Mouse (Mus musculus) forelimb bud, embryonic 11.5 days (tissue): ENCODE data around the gene Cpsf2.

ENCODE experiments used
- DNase-seq: peaks from one replicate; pipeline ENCODE4 v3.0.0-alpha.2; 2012; ENCODE audit warnings: low read depth, low spot score

Gene Cpsf2

DNA sequence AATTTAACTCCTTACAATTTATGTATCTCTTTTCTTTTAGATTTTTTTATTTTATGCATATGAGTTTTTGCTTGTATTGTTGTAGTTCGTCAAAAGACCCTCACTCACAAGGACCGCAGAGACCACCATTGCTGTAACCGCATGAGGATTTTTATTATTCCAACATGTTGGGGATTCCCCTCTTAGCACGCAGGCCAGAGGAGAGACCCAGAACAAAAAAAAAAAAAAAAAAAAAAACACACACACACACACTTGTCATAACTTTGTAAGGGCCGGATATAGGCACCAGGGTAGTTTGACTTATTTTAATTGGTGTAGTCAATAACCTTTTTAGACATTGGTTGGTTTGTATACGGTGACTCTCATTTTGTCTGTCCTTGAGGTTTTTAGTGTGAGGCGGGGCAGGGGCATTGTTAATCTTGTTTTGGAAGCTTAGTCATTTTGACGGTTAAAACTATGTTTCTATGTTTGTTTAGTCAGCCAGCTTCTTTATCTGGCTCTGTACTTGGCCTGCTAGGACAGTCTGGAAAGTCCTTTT is 3.5 kb downstream of the Cpsf2 start:
- no peak for DNase-seq

DNA sequence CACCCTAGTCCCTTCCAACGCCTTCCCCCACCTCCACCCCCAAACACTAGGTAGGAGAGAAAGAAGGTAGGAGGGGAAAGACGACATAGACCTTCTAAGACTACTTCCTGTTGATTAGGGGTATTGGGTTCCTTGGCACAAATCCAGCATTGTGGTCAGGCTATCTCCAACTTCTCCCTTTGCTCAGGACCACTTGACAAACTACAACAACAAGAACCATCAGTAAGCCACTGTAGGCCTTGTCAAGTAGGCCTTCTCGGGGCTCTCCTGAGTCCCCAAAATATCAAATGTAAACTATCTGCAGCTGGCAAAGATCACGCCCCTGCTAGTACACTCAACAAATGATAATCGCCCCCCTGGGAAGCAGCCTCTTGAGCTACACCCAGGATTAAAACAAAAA is 4.5 kb downstream of the Cpsf2 start:
- no peak for DNase-seq

DNA sequence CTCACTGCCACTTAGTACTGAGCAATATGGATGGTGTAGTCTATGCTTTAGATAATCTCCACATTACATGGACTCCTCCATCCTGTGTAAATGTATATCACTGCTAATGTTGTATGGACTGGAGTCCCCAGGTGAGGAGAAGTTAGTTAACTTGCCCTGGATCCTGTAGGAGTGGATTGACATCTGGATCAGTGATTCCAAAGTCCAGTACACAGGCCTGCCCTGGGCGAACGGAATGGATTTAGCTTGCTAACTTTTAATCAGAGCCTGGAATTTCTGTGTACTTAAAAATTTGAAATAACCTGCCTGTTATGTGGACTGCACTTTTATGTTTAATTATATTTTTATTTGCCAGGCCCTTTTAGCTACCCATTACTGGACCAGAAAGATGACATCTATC is 5.8 kb downstream of the Cpsf2 start:
- DNase-seq, result no peak

DNA sequence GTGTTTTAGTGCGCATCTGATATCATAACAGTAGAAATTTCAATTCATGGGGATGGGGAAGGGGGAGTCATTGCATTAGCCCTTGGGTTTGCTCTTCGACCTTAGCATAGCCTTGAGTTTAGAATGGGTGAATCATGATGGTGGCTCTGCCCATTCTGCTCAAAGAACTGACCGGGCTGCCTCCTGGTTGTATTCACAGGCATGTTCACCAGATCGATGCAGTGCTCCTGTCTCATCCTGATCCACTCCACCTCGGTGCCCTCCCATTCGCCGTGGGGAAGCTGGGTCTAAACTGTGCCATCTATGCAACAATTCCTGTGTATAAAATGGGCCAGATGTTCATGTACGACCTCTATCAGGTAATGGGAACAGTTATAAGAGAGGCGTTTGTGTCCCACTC is 7.2 kb downstream of the Cpsf2 start:
- DNase-seq, result no peak

DNA sequence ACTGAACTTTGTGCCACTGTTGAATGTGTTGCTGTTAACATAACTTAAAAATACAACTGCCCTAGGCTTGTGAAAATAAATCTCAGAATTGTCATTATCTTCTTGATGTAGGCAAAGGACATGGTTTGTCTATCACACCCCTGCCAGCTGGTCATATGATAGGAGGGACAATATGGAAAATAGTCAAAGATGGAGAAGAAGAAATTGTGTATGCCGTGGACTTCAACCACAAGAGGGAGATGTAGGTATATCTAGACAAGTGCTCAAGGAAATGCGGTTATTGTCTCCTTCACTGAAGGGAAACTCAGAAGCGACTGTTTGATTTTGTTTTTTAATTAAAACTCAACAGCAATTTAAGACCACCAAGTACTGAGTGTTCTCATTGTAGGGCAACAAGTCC is 9.3 kb downstream of the Cpsf2 start:
- peak; percentile 10 for DNase-seq

DNA sequence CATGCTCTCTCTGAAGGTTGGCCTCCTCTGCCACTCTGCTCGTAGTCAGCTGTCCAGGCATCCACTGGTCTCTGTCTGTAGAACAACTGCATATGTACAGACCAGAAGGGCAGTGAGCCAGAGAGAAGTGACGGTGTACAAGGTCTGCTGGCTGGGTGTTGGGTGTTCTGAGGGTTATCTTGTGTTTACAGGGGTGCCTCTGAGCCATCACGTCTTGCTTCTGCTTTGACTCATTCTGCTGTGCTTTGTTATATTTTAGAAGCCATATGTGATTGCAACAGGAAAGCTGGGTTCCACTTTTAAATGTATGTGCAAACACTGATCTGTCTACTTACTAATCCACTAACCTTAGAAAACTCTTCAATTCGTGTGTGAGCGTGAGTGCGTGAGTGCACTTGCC is 11.9 kb downstream of the Cpsf2 start:
- no peak for DNase-seq

DNA sequence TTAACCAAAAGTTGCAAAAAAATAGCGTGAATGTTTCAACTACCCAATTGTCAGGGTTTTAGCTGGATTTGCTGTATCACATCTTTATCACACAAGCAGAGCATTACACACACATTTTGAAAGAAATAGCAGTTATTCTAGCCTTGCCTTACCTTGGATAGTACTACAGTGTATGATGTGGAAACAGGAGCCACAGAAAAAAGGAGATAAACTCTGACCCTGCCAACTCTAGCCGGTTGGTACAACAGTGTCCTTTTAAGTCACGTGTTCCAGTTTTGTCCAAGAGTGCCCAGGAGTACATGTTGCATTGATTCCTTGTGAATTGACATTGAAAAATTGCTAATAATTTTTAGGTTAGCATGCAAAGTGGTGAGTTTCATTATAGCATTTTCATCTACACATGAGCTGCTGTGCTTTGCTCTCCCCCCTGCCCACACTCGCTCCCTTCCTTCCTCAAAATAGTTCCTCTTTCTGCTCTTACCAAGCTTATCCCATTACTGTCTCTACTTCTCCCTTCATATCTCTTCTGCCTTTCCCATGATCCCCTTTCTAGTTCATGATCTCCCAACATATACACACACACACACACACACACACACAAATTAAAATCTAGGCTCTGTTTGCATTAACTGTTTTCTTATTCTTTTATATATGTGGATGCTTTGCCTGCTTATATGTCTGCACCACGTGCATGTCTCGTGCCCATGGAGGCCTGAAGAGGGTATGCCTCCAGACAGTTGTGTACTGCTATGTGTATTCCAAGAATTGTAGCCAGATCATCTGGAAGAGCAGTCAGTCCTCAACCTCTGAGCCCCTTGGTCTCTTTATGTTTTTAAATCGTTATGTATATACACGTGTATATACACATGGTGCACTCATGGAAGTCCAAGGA is 19.0 kb downstream of the Cpsf2 start:
- DNase-seq, result no peak

DNA sequence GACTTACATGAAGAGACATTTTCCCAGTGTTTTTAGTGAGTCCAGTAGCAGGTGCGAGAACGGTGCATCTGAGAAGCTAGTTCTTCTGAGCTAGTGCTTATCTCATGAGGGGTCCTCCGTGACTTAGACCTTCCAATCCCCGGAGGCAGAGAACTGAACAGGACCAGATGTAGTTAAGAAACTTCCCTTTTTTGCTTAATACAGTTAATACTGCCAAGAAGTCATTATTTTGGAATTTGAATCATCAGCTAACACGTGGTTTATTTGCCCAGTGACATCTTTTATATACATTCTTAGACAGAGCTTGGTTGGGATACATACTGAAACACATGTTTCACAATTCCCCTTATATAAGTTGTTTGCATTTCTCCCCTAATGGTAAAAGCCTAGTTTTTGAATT is 23.1 kb downstream of the Cpsf2 start:
- DNase-seq, result no peak

DNA sequence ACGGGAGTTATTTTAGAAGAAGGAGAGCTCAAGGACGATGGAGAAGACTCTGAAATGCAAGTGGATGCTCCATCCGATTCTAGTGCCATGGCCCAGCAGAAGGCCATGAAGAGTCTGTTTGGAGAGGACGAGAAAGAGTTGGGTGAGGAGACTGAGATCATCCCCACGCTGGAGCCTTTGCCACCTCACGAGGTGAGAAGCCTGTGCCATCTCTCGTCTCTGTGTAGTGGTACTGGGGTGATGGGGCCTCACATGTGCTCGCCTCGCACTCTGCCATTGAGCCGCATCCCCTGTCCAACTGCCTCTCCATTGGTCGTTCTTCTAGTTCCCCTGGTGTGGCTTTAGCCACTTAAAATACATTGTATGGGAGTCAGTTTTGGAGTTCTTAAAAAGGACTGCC is 25.0 kb downstream of the Cpsf2 start:
- no peak for DNase-seq

DNA sequence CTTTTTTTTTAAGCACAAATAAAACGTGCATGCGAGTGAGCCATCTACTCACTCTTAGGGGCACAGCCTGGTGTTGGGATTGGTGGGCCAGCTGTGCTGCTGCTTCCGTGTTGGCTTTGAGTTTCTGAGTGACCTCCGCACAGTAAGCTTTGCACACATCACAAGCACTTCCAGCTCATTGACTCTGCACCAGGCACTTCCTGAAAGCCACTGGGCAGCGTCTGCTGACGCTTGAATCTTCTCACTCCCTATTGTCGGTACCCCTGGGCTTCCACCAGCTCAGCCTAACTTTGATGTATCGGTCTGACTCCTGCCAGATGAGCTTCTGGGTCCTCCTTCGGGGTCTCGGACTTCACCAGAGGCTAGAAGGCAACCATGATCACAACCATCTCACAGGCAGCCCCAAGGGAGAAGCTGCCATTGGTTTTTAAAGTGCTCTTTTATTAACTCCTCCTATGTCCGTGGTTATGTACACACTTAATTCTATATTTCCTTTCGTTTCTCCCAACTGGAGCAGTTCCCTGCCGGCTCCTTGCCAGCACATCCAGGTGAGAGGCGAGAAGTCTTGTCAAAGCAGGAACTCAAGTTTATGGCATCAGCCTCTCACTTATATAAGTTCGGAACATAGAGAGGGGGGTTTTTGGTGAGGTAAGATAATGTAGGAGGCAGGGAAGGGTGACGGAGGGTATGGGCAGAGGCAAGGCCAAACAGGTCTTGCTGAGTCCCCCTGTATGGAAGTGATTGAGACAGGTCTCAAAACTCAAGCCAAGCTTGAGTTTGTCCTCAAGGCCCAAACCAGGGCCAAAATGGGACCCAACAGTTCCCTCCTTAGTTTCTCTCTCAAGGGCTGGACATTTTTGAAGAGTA is 32.6 kb downstream of the Cpsf2 start:
- no peak for DNase-seq

DNA sequence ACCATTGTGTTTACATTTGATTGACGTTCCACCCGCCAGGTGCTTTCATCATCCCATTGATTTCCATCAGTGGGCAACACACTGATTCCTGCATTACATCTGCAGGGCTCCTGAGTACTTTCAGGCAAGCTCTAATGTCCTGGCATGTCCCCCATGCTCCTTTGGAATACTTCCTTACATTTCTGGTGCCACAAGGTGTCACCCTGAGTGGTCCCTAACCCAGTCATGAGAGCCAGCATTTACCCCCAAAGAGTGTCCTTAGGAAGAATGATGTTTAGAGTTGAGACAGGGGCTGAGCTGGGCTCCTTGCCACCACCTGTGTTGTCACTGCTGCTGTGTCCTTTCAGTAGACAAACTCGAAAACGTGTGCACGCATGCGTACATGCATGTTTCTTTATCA is 33.8 kb downstream of the Cpsf2 start:
- DNase-seq, result no peak

DNA sequence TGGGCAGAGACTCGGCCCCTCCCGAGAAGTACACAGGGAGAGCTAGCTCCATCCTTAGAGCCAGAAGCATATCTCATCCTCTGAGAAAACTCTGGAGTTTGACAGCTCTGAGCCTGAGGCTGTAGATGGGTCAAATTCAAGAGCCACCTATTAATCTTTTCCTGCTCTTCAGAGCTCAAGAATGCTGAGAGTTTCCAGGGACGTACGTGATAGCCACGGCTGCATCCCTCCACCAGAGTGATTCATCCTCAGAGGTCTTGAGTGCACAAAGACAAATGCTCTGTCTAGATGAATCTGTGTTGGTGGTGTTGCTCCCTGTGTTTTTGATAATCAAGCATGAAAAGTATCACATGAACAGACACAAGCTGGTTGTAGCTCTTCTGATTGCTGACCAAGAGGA is 38.6 kb downstream of the Cpsf2 start:
- DNase-seq, result no peak

DNA sequence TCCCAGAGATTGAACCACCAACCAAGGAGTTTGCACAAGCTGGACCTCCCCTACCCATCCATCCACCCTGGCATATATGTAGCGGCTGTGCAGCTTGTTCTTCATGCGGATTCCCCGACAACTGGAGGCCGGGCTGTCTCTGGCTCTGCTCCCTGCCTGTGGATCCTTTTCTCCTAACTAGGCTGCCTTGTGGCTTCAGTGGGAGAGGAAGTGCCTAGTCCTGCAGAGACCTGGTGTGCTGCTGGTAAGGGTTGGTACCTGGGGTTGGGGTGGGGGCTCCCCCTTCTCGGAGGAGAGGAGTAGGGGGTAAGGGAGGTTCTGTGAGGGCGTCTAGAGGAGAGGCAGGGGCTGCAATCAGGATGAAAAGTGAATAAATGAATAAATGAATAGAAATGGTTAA is 39.3 kb downstream of the Cpsf2 start:
- no peak for DNase-seq

DNA sequence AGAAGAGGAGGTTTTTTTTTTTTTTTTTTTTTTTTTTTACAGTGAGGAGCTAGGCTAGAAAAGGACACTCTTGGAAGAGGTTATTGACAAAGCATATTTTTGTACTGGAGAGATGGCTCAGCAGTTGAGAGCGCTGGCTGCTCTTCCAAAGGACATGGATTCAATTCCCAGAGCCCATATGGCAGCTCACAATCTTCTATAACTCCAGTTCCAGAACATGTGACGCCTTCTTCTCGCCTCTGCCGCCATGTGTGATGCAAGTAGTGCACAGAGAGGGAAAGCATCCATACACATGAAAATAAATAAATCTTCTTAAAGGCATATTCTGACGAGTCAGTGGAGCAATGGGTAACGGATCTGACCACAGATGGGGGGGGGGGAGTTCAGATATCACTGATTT is 46.1 kb downstream of the Cpsf2 start:
- no peak for DNase-seq

DNA sequence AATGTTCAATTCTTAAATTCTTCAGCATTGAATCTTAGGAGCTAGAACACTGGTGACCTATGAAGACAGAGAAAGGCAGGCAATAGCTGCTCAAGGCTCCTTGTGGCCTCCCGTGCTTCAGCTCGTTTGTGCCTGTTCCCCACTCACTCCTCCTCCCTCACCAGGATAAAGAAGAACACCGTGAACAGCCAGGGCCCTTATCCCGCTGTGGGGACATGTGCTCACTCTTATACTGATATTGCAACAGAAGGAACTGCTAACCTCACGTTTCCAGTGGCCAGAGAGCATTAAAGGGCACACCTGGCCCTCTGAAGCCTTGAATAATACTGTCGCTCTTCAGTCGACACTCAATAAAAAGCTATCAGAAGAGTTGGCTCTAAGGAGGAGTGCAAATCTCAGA is 53.4 kb downstream of the Cpsf2 start:
- DNase-seq, result peak; percentile 10

DNA sequence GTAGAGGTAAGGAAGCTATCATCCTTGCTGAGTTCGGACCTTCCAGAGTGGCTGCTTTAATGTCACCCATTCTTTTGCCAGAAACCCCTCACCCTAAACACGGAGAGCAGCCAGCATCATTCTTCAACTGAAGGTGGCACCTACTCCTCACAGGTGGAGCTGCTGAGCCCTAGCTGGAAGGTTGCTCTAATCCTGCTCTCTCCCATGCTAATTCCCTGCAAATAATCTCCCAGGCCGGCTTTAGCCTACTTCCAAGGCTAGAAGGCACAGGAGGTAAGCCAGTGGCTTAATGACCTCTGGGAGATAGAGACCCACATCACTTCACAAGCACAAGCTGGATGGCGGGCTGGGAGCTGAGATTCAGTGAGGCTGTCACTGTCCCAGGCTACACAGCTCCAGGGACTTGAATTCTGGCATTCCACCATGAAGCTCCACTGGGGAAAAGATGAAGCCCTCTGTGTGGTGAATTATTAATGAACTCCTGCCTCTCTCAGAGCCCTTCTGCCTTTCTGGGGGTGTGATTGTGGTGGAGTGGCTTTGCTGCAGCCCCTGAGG is 54.2 kb downstream of the Cpsf2 start:
- DNase-seq, result no peak

DNA sequence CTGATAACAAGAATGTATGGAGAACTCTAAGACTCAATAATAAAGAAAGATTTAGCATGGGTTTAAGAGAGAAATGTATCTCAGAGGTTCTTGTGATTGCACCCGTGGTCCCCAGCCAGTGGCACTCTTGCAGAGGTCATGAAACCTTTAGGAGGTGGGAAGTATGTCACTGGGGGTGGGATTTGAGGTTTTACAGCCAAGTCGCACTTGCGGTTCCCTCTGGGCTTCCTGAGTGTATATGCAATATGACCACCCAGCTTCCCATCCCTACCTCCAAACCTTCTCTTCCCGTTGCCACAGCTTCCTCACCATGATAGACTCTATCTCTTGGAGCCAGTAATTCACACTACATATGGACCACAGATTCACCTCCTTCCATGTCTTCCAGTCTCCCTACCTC is 59.1 kb downstream of the Cpsf2 start:
- DNase-seq, result no peak

DNA sequence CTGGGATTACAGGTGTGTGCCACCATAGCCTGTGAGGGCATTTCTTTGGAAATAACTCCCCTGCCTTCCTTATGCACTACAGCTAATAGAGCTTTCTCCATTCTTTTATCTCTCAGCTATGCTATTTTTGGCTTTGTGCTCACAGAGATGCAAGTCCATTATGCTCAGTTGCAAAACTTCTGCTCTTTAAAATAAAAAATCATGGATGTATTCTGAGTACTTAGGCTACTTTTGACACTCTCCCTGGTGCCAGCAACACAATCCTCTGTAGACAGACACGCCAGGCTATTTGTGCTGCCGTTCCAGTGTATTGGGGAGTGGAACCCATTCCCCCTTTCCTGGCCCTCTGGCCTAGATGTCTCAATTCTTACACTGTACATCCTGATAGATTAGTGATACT is 64.1 kb downstream of the Cpsf2 start:
- no peak for DNase-seq

DNA sequence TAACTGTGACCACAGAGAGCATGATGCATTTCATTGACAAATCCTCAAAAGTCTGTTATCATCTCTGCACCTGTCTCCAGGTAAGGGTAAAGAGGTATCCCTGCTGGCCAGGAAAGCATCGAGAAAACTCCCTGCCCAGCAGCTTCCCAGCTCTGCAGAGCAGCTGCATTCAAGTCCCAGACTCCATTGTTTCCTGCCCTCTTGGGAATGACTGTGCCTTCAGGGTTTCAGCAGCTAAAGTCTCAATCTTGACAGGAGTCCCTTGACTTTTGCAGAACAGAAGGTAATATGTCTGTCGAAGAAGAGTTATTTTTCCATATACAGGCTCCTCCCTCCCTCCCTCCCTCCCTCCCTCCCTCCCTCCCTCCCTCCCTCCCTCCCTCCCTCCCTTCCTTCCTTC is 65.9 kb downstream of the Cpsf2 start:
- DNase-seq, result no peak

DNA sequence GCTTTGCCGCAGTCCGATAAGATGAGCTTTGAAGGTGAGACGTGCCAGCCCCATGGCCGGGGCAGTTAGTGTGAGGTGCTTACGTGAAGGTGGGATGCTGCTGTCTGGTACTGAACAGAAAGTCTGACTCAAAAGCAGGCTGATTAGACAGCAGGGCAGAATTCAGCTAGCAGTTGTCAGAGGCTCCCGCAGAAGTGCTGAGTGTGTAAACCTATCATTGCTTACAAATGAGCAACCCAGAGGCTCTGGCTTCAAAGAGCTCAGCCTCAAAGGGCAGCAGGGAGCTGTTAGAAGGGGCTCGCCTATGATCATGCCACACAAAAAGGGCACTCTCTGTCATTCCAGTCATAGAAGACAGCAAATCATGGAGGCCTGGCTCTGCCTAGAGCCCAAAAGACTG is 66.5 kb downstream of the Cpsf2 start:
- no peak for DNase-seq

DNA sequence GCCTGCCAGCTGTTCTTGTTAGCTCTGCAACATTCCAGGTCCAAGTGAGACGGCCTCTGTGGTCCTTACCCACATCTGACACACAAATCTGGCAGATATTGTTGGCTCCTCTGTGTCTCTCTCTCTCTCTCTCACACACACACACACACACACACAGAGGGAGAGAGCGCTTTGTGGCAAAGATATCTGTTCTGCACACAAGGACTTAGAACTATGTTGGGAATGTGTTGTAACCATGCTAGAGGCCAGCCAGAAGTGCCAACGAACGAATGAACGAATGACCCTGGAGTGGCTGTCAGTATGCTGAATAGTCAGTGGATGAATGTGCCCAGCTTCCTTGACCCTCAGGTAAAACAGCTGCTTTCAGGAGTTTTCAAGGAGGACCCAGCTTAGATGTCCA is 68.1 kb downstream of the Cpsf2 start:
- no peak for DNase-seq

DNA sequence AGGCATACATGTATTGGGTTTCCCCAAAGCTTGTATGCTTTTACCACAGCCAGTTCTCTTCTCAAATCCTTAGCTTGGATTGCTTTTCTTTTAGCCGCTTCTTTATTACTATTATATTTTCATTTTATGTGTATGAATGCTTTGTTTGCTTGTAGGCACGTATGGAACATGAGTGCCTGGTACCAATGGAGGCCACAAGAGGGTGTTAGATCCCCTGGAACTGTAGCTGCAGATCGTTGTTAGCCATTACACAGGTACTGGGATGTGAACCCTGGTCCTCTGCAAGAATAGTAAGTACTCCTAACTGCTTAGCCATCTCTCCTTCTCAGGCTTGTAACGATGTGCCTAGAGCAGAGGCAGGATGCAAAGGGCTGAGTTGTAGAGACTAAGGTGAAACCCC is 78.4 kb downstream of the Cpsf2 start:
- no peak for DNase-seq
